Mouse (Mus musculus) bone marrow, adult 2 months (tissue): ENCODE results near the gene Dusp10.

Experiments used
- CTCF ChIP-seq: fragments of 200-500 bp; IDR thresholded peaks from 2 replicates; pipeline ENCODE4 v1.5.1; 2011; ENCODE audit warnings: low read length, control low read depth; ENCODE audit not compliant: control insufficient read depth, insufficient read depth
- POLR2A ChIP-seq: fragments of 200-500 bp; IDR thresholded peaks from 2 replicates; pipeline ENCODE4 v1.6.1; 2011; ENCODE audit warnings: low read depth, mild to moderate bottlenecking, control low read depth, low read length, borderline replicate concordance; ENCODE audit not compliant: control insufficient read depth

- TF ChIP-seq POLR2A (no peak), CTCF (no peak)
These were observed 66.2 kb downstream of the Dusp10 start for GRCm38 (mm10) chr1:184079304-184079703.
